Mouse (Mus musculus) brain, adult 2 months (tissue): ENCODE data around the gene Olfr653.

Source experiments
- DNase-seq: peaks from one replicate; pipeline ENCODE4 v3.0.0; 2011; ENCODE audit warnings: low read depth, low spot score

Olfr653 gene

DNA sequence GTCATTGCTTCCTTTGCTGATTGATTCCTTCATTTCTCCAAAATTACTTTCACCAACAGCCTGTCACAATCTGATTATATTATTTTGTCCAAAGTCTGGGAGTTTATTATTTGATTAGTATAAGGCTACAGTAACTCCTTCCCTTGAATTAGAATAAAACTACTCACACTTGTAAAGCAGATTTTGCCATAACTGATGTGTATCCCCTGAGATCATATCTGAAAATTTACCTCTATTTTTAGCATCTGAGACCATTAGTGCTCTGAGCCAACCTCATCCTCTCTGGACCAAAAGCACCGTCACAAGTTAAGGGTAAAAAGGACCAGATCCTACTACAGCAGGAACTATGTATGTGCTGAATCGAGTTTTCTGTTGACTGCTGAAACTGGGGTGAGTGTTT is at the start of gene Olfr653:
Gene Olfr653 (plus strand): TSS at position 301 of the 400 bp plus-strand sequence.
- DNase-seq: no peak

- no peak for DNase-seq
These were observed 27.3 kb upstream of the Olfr653 start, which contains the start of gene Olfr651 for GRCm38 (mm10) chr7:104549833-104550232. Olfr651 (plus strand) TSS chr7:104550133.

- DNase-seq: no peak
These were observed 24.4 kb upstream of the Olfr653 start for GRCm38 (mm10) chr7:104552700-104553099.

DNA sequence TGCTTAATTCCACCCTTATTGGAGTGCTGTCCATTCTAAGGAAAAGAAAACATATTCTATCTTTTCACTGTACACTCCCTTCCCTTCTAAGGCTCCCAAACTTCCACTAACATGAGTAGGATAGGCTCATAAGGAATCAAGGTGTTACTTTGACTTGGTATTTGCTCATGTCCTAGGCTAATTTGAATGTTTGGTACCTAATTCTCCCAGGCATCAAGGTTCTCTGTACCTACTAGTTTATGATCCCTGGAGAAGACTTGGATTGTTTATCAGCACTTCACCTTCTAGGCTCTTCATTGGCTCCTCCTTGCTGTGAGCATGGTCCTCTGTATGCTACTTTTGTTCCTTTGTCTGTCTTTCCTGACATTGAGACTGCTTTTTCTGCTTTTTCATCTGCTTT is 16.5 kb upstream of the Olfr653 start, which contains the start of gene Olfr652:
Gene Olfr652 (plus strand): TSS at position 301 of the 400 bp plus-strand sequence.
- no peak for DNase-seq

GRCm38 (mm10) chr7:104580846-104581245 is 3.7 kb downstream of the Olfr653 start:
- no peak for DNase-seq

DNA sequence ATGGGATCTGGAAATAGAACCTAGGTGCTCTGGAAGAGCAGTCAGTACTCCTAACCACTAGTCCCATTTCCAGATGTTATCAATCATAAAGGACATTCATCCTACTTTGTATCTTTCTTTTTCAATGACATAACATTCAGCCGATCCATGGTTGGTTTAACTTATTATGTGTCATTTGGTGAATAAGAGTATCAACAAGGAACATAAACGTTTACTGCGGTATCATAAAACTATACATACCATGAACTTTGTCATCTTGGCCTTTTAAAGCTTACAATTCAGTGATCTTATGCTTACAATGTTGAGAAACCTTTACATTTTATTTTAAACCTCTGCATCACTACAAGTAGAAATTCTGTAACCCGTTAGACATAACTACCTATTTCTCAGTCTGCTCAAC is 4.3 kb downstream of the Olfr653 start:
- no peak for DNase-seq

GRCm38 (mm10) chr7:104586725-104587124 is 9.6 kb downstream of the Olfr653 start, which contains the start of gene Olfr654:
Olfr654 (plus strand) TSS chr7:104587025.
- DNase-seq: no peak

DNA sequence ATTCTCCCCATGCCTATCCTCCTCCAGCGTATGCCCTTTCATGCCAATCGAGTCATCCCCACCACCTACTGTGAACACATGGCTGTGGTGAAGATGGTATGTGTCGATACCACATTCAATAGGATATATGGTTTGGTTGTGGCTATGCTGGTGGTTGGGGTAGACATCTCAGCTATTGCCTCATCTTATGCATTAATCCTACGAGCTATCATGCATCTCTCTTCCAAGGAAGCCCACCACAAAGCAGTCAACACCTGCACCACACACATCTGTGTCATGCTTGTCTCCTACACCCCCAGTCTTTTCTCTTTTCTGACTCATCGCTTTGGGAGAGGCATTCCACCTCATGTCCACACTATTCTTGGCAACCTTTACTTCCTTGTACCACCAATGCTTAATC is 11.2 kb downstream of the Olfr653 start:
- no peak for DNase-seq

DNA sequence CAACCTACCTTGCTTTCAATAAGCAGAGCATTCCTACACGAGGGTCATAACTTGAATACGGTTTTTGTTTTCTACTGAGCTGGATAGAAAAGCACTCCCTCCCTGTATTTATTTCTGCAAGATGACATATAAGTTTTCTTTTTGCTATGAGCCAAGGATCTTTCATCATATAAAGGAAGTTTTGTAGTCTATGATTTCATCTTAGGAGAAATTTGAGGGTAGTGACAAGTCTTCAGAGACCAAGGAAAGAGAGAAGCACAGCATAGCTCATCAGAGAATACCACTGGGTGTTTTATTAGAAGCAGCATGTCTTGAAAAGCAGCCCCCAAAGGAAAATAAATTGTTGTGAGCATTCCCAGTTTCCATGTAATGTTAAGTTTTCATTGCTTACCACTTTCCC is 24.6 kb downstream of the Olfr653 start, which contains the start of gene Olfr655:
Gene Olfr655 (minus strand): TSS at position 101 of the 400 bp plus-strand sequence.
- no peak for DNase-seq

GRCm38 (mm10) chr7:104603173-104603572 is 26.1 kb downstream of the Olfr653 start:
- DNase-seq: no peak

DNA sequence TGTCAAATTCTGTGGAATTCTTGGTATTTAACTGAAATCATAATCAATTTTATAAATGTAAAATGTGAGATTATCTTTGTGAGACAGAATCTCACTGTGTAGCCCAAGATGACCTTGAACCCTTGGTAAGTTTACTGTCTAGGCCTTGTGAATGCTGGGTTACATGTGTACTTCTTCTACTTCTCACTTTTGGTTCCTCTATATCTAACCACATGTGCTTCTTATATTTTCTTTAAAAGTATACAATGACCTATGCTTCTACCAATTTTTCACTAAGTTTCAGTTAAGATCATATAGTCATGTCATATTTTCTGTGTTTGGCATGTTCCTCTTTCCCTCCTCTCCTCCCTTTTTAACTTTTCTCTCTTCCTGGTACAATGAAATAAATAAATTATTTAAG is 27.6 kb downstream of the Olfr653 start:
- no peak for DNase-seq

- DNase-seq: no peak
These were observed 36.5 kb downstream of the Olfr653 start, which contains the start of gene Olfr656 for GRCm38 (mm10) chr7:104613655-104614054. Olfr656 (plus strand) TSS chr7:104613955.

GRCm38 (mm10) chr7:104624494-104624893 is 47.4 kb downstream of the Olfr653 start, which contains the start of gene Olfr657:
Olfr657 (plus strand) TSS chr7:104624794.
- DNase-seq: no peak
